Mouse (Mus musculus) myocyte (in vitro differentiated cells): ENCODE measurements at regions not wholly inside any gene's neighbourhood (a gene's known extent, or its start where the extent isn't known, plus 50 kb on each side); places are given as distances from the start of the nearest gene placed in this dataset.

Experiments used
- POLR2A ChIP-seq: IDR thresholded peaks from one replicate; pipeline ENCODE4 v1.6.1; 2011; ENCODE audit warnings: low read depth, mild to moderate bottlenecking, control low read depth, moderate library complexity; ENCODE audit not compliant: insufficient read length
- USF1 ChIP-seq: IDR thresholded peaks from one replicate; pipeline ENCODE4 v1.6.1; 2011; ENCODE audit warnings: low read depth, mild to moderate bottlenecking, control low read depth, moderate library complexity

- no peak for TF ChIP-seq USF1
- no peak for TF ChIP-seq POLR2A
Measured at GRCm38 (mm10) chr14:24785452-24785851, 298.5 kb downstream of the Rps24 start.
